Mouse (Mus musculus) megakaryocyte, embryonic 14.5 days (primary cell): ENCODE results near the gene Rpap3. TPM values are rescaled to one million over a fixed set of nuclear protein-coding genes. Genes with fewer than 3 reads are reported as not detected.
A peak's percentile ranks its signal among the peaks of the same experiment; 100 is the strongest.

Experiments
- H3K27me3 ChIP-seq: replicated peaks from 2 replicates; pipeline ENCODE3; 2012; ENCODE audit warnings: inconsistent platforms
- H3K36me3 ChIP-seq: replicated peaks from 2 replicates; pipeline ENCODE3; 2012; ENCODE audit warnings: low read length, inconsistent platforms, mixed read lengths
- H3K4me1 ChIP-seq: 2 replicates; pipeline ENCODE4 v1.6.1; 2012; ENCODE audit warnings: inconsistent platforms
- H3K4me3 ChIP-seq: replicated peaks from 2 replicates; pipeline ENCODE3; 2012; ENCODE audit warnings: moderate library complexity, mild to moderate bottlenecking, inconsistent platforms
- H3K9me3 ChIP-seq: 2 replicates; pipeline ENCODE4 v1.6.1; 2012; ENCODE audit warnings: inconsistent platforms
- FLI1 ChIP-seq: IDR thresholded peaks from 2 replicates; pipeline ENCODE4 v1.6.1; 2012; ENCODE audit warnings: low read length, inconsistent platforms, mixed read lengths
- GATA1 ChIP-seq: IDR thresholded peaks from 3 replicates; pipeline ENCODE4 v1.6.1; 2012; ENCODE audit warnings: mixed read lengths, low read length, inconsistent platforms, borderline replicate concordance
- polyA plus RNA-seq: library from polyadenylated mRNA; stranded (reverse); fragments of >175 nt; gene quantifications from 2 replicates; pipeline ENCODE4 v1.2.3, GENCODE M21; 2012; ENCODE audit warnings: low replicate concordance; ENCODE audit not compliant: insufficient read depth

The Rpap3 gene
- polyA plus RNA-seq, 1 experiment = 8.6 TPM

GRCm38 (mm10) chr15:97664981-97665668 is 40.5 kb downstream of the Rpap3 start:
- no peaks in the 10 kb centered on the region for H3K36me3 ChIP-seq
- peaks cover 32% of the 10 kb centered on the region for H3K4me1 ChIP-seq
- H3K4me3 ChIP-seq = no peak overlapping the region
- TF ChIP-seq GATA1 (no peak), FLI1 (no peak)
- peaks cover 11% of the 10 kb centered on the region for H3K27me3 ChIP-seq
- H3K9me3 ChIP-seq = no peaks in the 10 kb centered on the region; the same call in 1 of the 2 replicates

- Histone ChIP-seq H3K27me3 (peaks cover 10% of the 10 kb centered on the region), H3K4me3 (peak overlapping the region; percentile 91), H3K36me3 (no peaks in the 10 kb centered on the region), H3K4me1 (peaks cover 32% of the 10 kb centered on the region), H3K9me3 (no peaks in the 10 kb centered on the region; the same call in 1 of the 2 replicates)
- TF ChIP-seq FLI1 (no peak), GATA1 (no peak)
Observed at GRCm38 (mm10) chr15:97663750-97664406, 41.7 kb downstream of the Rpap3 start.

GRCm38 (mm10) chr15:97658755-97659116 is 46.9 kb downstream of the Rpap3 start:
- TF ChIP-seq FLI1 (no peak), GATA1 (no peak)
- H3K9me3 ChIP-seq = no peaks in the 10 kb centered on the region; the same call in 1 of the 2 replicates
- no peak overlapping the region for H3K4me3 ChIP-seq
- no peaks in the 10 kb centered on the region for H3K36me3 ChIP-seq
- H3K27me3 ChIP-seq = peaks cover 19% of the 10 kb centered on the region
- H3K4me1 ChIP-seq = peaks cover 9% of the 10 kb centered on the region

GRCm38 (mm10) chr15:97657856-97658754 is 47.5 kb downstream of the Rpap3 start:
- no peak for TF ChIP-seq FLI1
- TF ChIP-seq GATA1 = no peak
- no peaks in the 10 kb centered on the region; the same call in 1 of the 2 replicates for H3K9me3 ChIP-seq
- H3K4me1 ChIP-seq = 0 out of 2 replicates have a peak, but pooled peaks cover 3% of the 10 kb centered on the region
- H3K36me3 ChIP-seq = no peaks in the 10 kb centered on the region
- peaks cover 19% of the 10 kb centered on the region for H3K27me3 ChIP-seq
- H3K4me3 ChIP-seq = no peak overlapping the region

- TF ChIP-seq GATA1 = no peak
- TF ChIP-seq FLI1 = no peak
- no peaks in the 10 kb centered on the region; the same call in 1 of the 2 replicates for H3K9me3 ChIP-seq
- H3K4me3 ChIP-seq = no peak overlapping the region
- H3K4me1 ChIP-seq = 0 out of 2 replicates have a peak, but pooled peaks cover 3% of the 10 kb centered on the region
- peaks cover 19% of the 10 kb centered on the region for H3K27me3 ChIP-seq
- no peaks in the 10 kb centered on the region for H3K36me3 ChIP-seq
Observed at GRCm38 (mm10) chr15:97657420-97657819, 48.2 kb downstream of the Rpap3 start.

GRCm38 (mm10) chr15:97649726-97650125 is 55.9 kb downstream of the Rpap3 start:
- Histone ChIP-seq H3K36me3 (no peaks in the 10 kb centered on the region), H3K4me3 (no peak overlapping the region), H3K27me3 (no peaks in the 10 kb centered on the region), H3K9me3 (peaks cover 12% of the 10 kb centered on the region), H3K4me1 (no peaks in the 10 kb centered on the region)
- no peak for TF ChIP-seq GATA1
- no peak for TF ChIP-seq FLI1

GRCm38 (mm10) chr15:97648176-97648575 is 57.4 kb downstream of the Rpap3 start:
- H3K27me3 ChIP-seq = peaks cover 2% of the 10 kb centered on the region
- no peak for TF ChIP-seq GATA1
- no peak for TF ChIP-seq FLI1
- H3K36me3 ChIP-seq = no peaks in the 10 kb centered on the region
- no peak overlapping the region for H3K4me3 ChIP-seq
- H3K9me3 ChIP-seq = peaks cover 26% of the 10 kb centered on the region
- H3K4me1 ChIP-seq = no peaks in the 10 kb centered on the region

GRCm38 (mm10) chr15:97646426-97646825 is 59.2 kb downstream of the Rpap3 start:
- Histone ChIP-seq H3K27me3 (peaks cover 2% of the 10 kb centered on the region), H3K36me3 (no peaks in the 10 kb centered on the region), H3K4me1 (no peaks in the 10 kb centered on the region), H3K9me3 (peaks cover 42% of the 10 kb centered on the region), H3K4me3 (no peak overlapping the region)
- TF ChIP-seq GATA1 (no peak), FLI1 (no peak)

GRCm38 (mm10) chr15:97643986-97644385 is 61.6 kb downstream of the Rpap3 start:
- Histone ChIP-seq H3K27me3 (peaks cover 2% of the 10 kb centered on the region), H3K4me3 (no peak overlapping the region), H3K36me3 (no peaks in the 10 kb centered on the region), H3K9me3 (peaks cover 56% of the 10 kb centered on the region), H3K4me1 (no peaks in the 10 kb centered on the region)
- no peak for TF ChIP-seq FLI1
- no peak for TF ChIP-seq GATA1

Other genes starting within 250 kb of the Rpap3 start
- gene Endou, start 25.5 kb upstream of the Rpap3 start, polyA plus RNA-seq = 0.09 TPM in 1 of 2 replicates, not detected in the other
- 2.3 and 4.5 TPM in 2 replicates for gene Rapgef3, start 62.1 kb upstream of the Rpap3 start, polyA plus RNA-seq
- gene Slc48a1, start 72.7 kb upstream of the Rpap3 start, polyA plus RNA-seq = 58.7 and 61.4 TPM in 2 replicates
- gene Hdac7, start 138.7 kb upstream of the Rpap3 start, polyA plus RNA-seq = 26.8 and 31.2 TPM in 2 replicates
- gene Vdr, start 204.8 kb upstream of the Rpap3 start, polyA plus RNA-seq = 0.20 and 2.6 TPM in 2 replicates